Mouse (Mus musculus) heart, postnatal 0 days (tissue): ENCODE data around the gene Olfr1434. TPM values are rescaled to one million over a fixed set of nuclear protein-coding genes. Genes with fewer than 3 reads are reported as not detected.

Source experiments
- ATAC-seq: fragments of 200-750 bp; cut with Nextera tagmentation; 2 replicates; pipeline ENCODE4 v1.8.0; 2017; ENCODE audit warnings: low read depth, moderate number of reproducible peaks, moderate library complexity; ENCODE audit not compliant: insufficient read depth
- DNase-seq: peaks from one replicate; pipeline ENCODE4 v3.0.0-alpha.2; 2016; ENCODE audit warnings: low spot score
- H3K27ac ChIP-seq: fragments of 300-500 bp; sonication (generic); 2 replicates; pipeline ENCODE4 v1.5.1; 2014; ENCODE audit warnings: low read depth, mild to moderate bottlenecking
- H3K27me3 ChIP-seq: fragments of 300-500 bp; sonication (generic); 2 replicates; pipeline ENCODE4 v1.6.1; 2014; ENCODE audit warnings: low read length, mixed read lengths; ENCODE audit not compliant: control insufficient read depth, insufficient read depth
- H3K36me3 ChIP-seq: fragments of 300-500 bp; sonication (generic); replicated peaks from 2 replicates; pipeline ENCODE4 v1.6.1; 2014; ENCODE audit warnings: low read length, mixed read lengths; ENCODE audit not compliant: control insufficient read depth, insufficient read depth
- H3K4me1 ChIP-seq: fragments of 300-500 bp; sonication (generic); 2 replicates; pipeline ENCODE4 v1.6.1; 2014; ENCODE audit warnings: antibody characterized with exemption; ENCODE audit not compliant: control insufficient read depth, insufficient read depth
- H3K4me2 ChIP-seq: fragments of 300-500 bp; sonication (generic); 2 replicates; pipeline ENCODE4 v1.6.1; 2014; ENCODE audit warnings: low read depth, mild to moderate bottlenecking, low read length, moderate library complexity
- H3K4me3 ChIP-seq: fragments of 300-500 bp; sonication (generic); 2 replicates; pipeline ENCODE4 v1.5.1; 2014; ENCODE audit warnings: low read depth, low read length
- H3K9ac ChIP-seq: fragments of 300-500 bp; sonication (generic); replicated peaks from 2 replicates; pipeline ENCODE4 v1.6.1; 2014; ENCODE audit warnings: low read depth, low read length, mixed read lengths
- H3K9me3 ChIP-seq: fragments of 300-500 bp; sonication (generic); replicated peaks from 2 replicates; pipeline ENCODE4 v1.6.1; 2016; ENCODE audit warnings: low read length; ENCODE audit not compliant: control insufficient read depth
- CTCF ChIP-seq: IDR thresholded peaks from 2 replicates; pipeline ENCODE4 v1.5.1; 2016; ENCODE audit warnings: antibody characterized with exemption, control low read depth, low read depth
- EP300 ChIP-seq: IDR thresholded peaks from 2 replicates; pipeline ENCODE4 v1.6.1; 2016; ENCODE audit warnings: antibody characterized with exemption, low read depth
- WGBS: fragments of 180-500 bp; shearing (Covaris S2); extraction: QIAGEN DNeasy Blood & Tissue Kit; methylation state at CpG from one replicate; pipeline ENCODE4 v1.1.7; 2014; 5-methylcytosine and 5-hydroxymethylcytosine counted together
- polyA plus RNA-seq: library from polyadenylated mRNA; unstranded; fragments of >200 nt; fragmentation: Nextera tagmentation; extraction: Ambion mirVana; gene quantifications from 2 replicates; pipeline ENCODE4 v1.2.1, GENCODE M21; 2015
- total RNA-seq: library from RNA; depleted of rRNA; stranded (reverse); fragments of >200 nt; gene quantifications from 2 replicates; pipeline ENCODE4 v1.2.3, GENCODE M21; 2014; ENCODE audit warnings: low replicate concordance; rRNA removed

The Olfr1434 gene
- total and polyA plus RNA-seq, 2 experiments from 2014 or later = not detected

GRCm38 (mm10) chr19:12325001-12325400, 45.3 kb downstream of the Olfr1434 start, which contains the start of gene Olfr1437:
Olfr1437 (minus strand) TSS chr19:12325101.
- WGBS = 66% methylated on average over 2 of the region's 2 CpGs
- DNase-seq = no peak
- H3K9me3 ChIP-seq = no peaks in the 10 kb centered on the region
- no peaks in the 10 kb centered on the region for H3K27me3 ChIP-seq
- H3K27ac ChIP-seq = no peak within 1 kb of the TSS
- TF ChIP-seq CTCF (no peak), EP300 (no peak)
- H3K4me3 ChIP-seq = no peak within 1 kb of the TSS
- H3K9ac ChIP-seq = no peak within 1 kb of the TSS
- H3K36me3 ChIP-seq = no peaks in the 10 kb centered on the region
- no peak for ATAC-seq
- no peaks in the 10 kb centered on the region for H3K4me1 ChIP-seq
- no peak within 1 kb of the TSS for H3K4me2 ChIP-seq

Other genes with a start within 250 kb of the Olfr1434 start
- gene Olfr1423, start 238.5 kb upstream of the Olfr1434 start, total RNA-seq = not detected in 2 replicates
- gene Olfr1423, start 238.5 kb upstream of the Olfr1434 start, polyA plus RNA-seq = not detected in 2 replicates
- not detected in 2 replicates for gene Olfr1424, start 217.2 kb upstream of the Olfr1434 start, total RNA-seq
- gene Olfr1424, start 217.2 kb upstream of the Olfr1434 start, polyA plus RNA-seq = not detected in 2 replicates
- gene Olfr1425, start 202.1 kb upstream of the Olfr1434 start, total RNA-seq = not detected in 2 replicates
- not detected in 2 replicates for gene Olfr1425, start 202.1 kb upstream of the Olfr1434 start, polyA plus RNA-seq
- gene Olfr1426, start 187.8 kb upstream of the Olfr1434 start, total RNA-seq = not detected in 2 replicates
- gene Olfr1426, start 187.8 kb upstream of the Olfr1434 start, polyA plus RNA-seq = not detected in 2 replicates
- gene Olfr1427, start 176.5 kb upstream of the Olfr1434 start, total RNA-seq = not detected in 2 replicates
- gene Olfr1427, start 176.5 kb upstream of the Olfr1434 start, polyA plus RNA-seq = not detected in 2 replicates
- gene Olfr1428, start 164.0 kb upstream of the Olfr1434 start, total RNA-seq = not detected in 2 replicates
- gene Olfr1428, start 164.0 kb upstream of the Olfr1434 start, polyA plus RNA-seq = not detected in 2 replicates
- gene Olfr76, start 156.7 kb upstream of the Olfr1434 start, total RNA-seq = not detected in 2 replicates
- gene Olfr76, start 156.7 kb upstream of the Olfr1434 start, polyA plus RNA-seq = not detected in 2 replicates
- not detected in 2 replicates for gene Olfr1555-ps1, start 109.7 kb upstream of the Olfr1434 start, total RNA-seq
- not detected in 2 replicates for gene Olfr1555-ps1, start 109.7 kb upstream of the Olfr1434 start, polyA plus RNA-seq
- gene Olfr1431, start 79.2 kb upstream of the Olfr1434 start, total RNA-seq = not detected in 2 replicates
- gene Olfr1431, start 79.2 kb upstream of the Olfr1434 start, polyA plus RNA-seq = not detected in 2 replicates
- not detected in 2 replicates for gene Olfr1432, start 47.3 kb upstream of the Olfr1434 start, total RNA-seq
- not detected in 2 replicates for gene Olfr1432, start 47.3 kb upstream of the Olfr1434 start, polyA plus RNA-seq
- not detected in 2 replicates for gene Olfr262, start 38.2 kb upstream of the Olfr1434 start, total RNA-seq
- gene Olfr262, start 38.2 kb upstream of the Olfr1434 start, polyA plus RNA-seq = not detected in 2 replicates
- not detected in 2 replicates for gene Olfr235, start 18.8 kb upstream of the Olfr1434 start, total RNA-seq
- not detected in 2 replicates for gene Olfr235, start 18.8 kb upstream of the Olfr1434 start, polyA plus RNA-seq
- gene Olfr1436, start 19.3 kb downstream of the Olfr1434 start, total RNA-seq = not detected in 2 replicates
- gene Olfr1436, start 19.3 kb downstream of the Olfr1434 start, polyA plus RNA-seq = not detected in 2 replicates
- not detected in 2 replicates for gene Olfr1437, start 45.2 kb downstream of the Olfr1434 start, total RNA-seq
- gene Olfr1437, start 45.2 kb downstream of the Olfr1434 start, polyA plus RNA-seq = not detected in 2 replicates
- gene Olfr1438-ps1, start 56.1 kb downstream of the Olfr1434 start, total RNA-seq = not detected in 2 replicates
- not detected in 2 replicates for gene Olfr1438-ps1, start 56.1 kb downstream of the Olfr1434 start, polyA plus RNA-seq
- not detected in 2 replicates for gene Olfr1440, start 107.4 kb downstream of the Olfr1434 start, total RNA-seq
- gene Olfr1440, start 107.4 kb downstream of the Olfr1434 start, polyA plus RNA-seq = not detected in 2 replicates
- gene Olfr1441, start 137.6 kb downstream of the Olfr1434 start, total RNA-seq = not detected in 2 replicates
- gene Olfr1441, start 137.6 kb downstream of the Olfr1434 start, polyA plus RNA-seq = not detected in 2 replicates
- gene Pfpl, start 148.1 kb downstream of the Olfr1434 start, total RNA-seq = not detected in 2 replicates
- gene Pfpl, start 148.1 kb downstream of the Olfr1434 start, polyA plus RNA-seq = not detected in 2 replicates
- gene Mpeg1, start 180.9 kb downstream of the Olfr1434 start, total RNA-seq = 0.46 and 3.6 TPM in 2 replicates
- gene Mpeg1, start 180.9 kb downstream of the Olfr1434 start, polyA plus RNA-seq = 0.36 and 0.37 TPM in 2 replicates
- 1.5 and 3.8 TPM in 2 replicates for gene Dtx4, start 221.6 kb downstream of the Olfr1434 start, total RNA-seq
- gene Dtx4, start 221.6 kb downstream of the Olfr1434 start, polyA plus RNA-seq = 1.2 and 1.3 TPM in 2 replicates